Mouse (Mus musculus) kidney, adult 2 months (tissue): ENCODE results near the gene Fam83g.

Experiments
- CTCF ChIP-seq: fragments of 200-500 bp; conservative IDR thresholded peaks from 2 replicates; pipeline ENCODE4 v1.5.1; 2011; ENCODE audit warnings: low read depth, mild to moderate bottlenecking, control low read depth, low read length, moderate library complexity, mixed read lengths; ENCODE audit not compliant: insufficient read depth, insufficient read length
- POLR2A ChIP-seq: fragments of 200-500 bp; IDR thresholded peaks from one replicate; pipeline ENCODE4 v1.6.1; 2011; ENCODE audit warnings: low read depth, low read length, control low read depth

- no peak for TF ChIP-seq CTCF
- no peak for TF ChIP-seq POLR2A
Observed at GRCm38 (mm10) chr11:61667248-61667647, 16.6 kb upstream of the Fam83g start.
